In the genomic region with DNA sequence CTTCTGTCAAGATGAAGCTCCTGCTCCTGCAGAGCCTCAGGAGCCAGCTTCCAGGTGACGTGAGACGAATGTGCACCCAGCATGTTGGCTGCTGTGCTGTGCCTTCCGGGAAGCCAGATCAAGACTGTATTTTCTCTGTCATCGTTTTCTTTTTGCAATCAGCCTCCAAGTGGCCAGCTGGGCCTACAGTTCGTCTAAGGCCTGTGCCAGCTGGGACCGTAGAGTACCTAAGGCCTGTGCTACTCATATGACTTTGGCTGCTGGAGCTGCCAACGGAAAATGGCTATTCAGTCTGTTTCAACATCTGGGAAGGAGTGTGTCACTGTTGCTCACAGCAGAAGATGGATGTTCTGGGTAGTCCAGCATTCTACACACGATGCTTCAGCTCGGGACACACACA, we compare ENCODE assay signal across 12 mouse cellular contexts.
DNase-seq lines count a peak whose midpoint lies in the region; ATAC-seq lines count a peak whose summit lies in the region.
"Had no signal": no experiment of that assay in that cellular context is flagged by ENCODE, and none has a peak within 500 bp of the region (broad histone marks: within the 10 kb centered on the region; RNA-seq: fewer than 3 reads in every experiment).

No protein-coding gene starts in this region.

- peak; percentile 25 to 31 for DNase-seq in right cerebral cortex, postnatal 10 days (ENCODE audit: low spot score in 2 of 2)
- no peak for DNase-seq in right cerebral cortex, postnatal 36 days (ENCODE audit: low spot score in 2 of 2)
- peak; percentile 25 for DNase-seq in skeletal muscle tissue, adult 2 months (ENCODE audit: low read depth, low spot score)
- no peak for DNase-seq in c-Kit-positive CD71-positive TER-119-positive erythroid progenitor cells, embryonic 14.5 days (ENCODE audit: low spot score)

- H3K36me3 ChIP-seq in hindbrain, embryonic 15.5 days: no peaks in the 10 kb centered on the region
- H3K36me3 ChIP-seq in hindbrain, embryonic 12.5 days: no peaks in the 10 kb centered on the region
- H3K36me3 ChIP-seq: embryonic facial prominence, embryonic 13.5 days; hindbrain, embryonic 10.5 days had no signal

- no peak overlapping the region for H3K4me2 ChIP-seq in hindbrain, embryonic 15.5 days
- no peak overlapping the region for H3K4me2 ChIP-seq in hindbrain, embryonic 12.5 days (replicated peaks)
- H3K4me2 ChIP-seq: embryonic facial prominence, embryonic 13.5 days; liver, embryonic 11.5 days had no signal

- 63% methylated on average over 9 of the region's 9 CpGs for WGBS in hindbrain, embryonic 15.5 days
- 75% methylated on average over 8 of the region's 9 CpGs for WGBS in hindbrain, embryonic 12.5 days

- no peaks in the 10 kb centered on the region for H3K9me3 ChIP-seq in hindbrain, embryonic 15.5 days
- H3K9me3 ChIP-seq in hindbrain, embryonic 12.5 days (replicated peaks): no peaks in the 10 kb centered on the region
- H3K9me3 ChIP-seq: embryonic facial prominence, embryonic 13.5 days had no signal

- no peaks in the 10 kb centered on the region for H3K27me3 ChIP-seq in hindbrain, embryonic 15.5 days
- H3K27me3 ChIP-seq in hindbrain, embryonic 12.5 days: no peaks in the 10 kb centered on the region
- H3K27me3 ChIP-seq: embryonic facial prominence, embryonic 13.5 days had no signal

- ATAC-seq in hindbrain, embryonic 15.5 days (ENCODE audit: low FRiP score, low read depth): 0 out of 2 replicates have a peak, but pooled peaks have one; percentile 54
- no peak for ATAC-seq in hindbrain, embryonic 12.5 days (ENCODE audit: low FRiP score)
- ATAC-seq in common myeloid progenitor, adult 5-6 weeks (replicated peaks; ENCODE audit: low read depth, poor library complexity, severe bottlenecking): 0 out of 2 replicates have a peak, but pooled peaks have one; percentile 12
- ATAC-seq: forebrain, embryonic 16.5 days; lung, postnatal 0 days had no signal

- H3K27ac ChIP-seq in hindbrain, embryonic 15.5 days (replicated peaks): no peak overlapping the region
- no peak overlapping the region for H3K27ac ChIP-seq in hindbrain, embryonic 12.5 days
- H3K27ac ChIP-seq: embryonic facial prominence, embryonic 13.5 days; hindbrain, embryonic 10.5 days had no signal

- H3K4me1 ChIP-seq in hindbrain, embryonic 15.5 days (replicated peaks): no peaks in the 10 kb centered on the region
- no peaks in the 10 kb centered on the region for H3K4me1 ChIP-seq in hindbrain, embryonic 12.5 days
- H3K4me1 ChIP-seq: embryonic facial prominence, embryonic 13.5 days; hindbrain, embryonic 10.5 days had no signal

- H3K9ac ChIP-seq in hindbrain, embryonic 15.5 days: no peak overlapping the region
- H3K9ac ChIP-seq in hindbrain, embryonic 12.5 days: no peak overlapping the region
- H3K9ac ChIP-seq: embryonic facial prominence, embryonic 13.5 days had no signal

- H3K4me3 ChIP-seq in hindbrain, embryonic 15.5 days: no peak overlapping the region
- no peak overlapping the region for H3K4me3 ChIP-seq in hindbrain, embryonic 12.5 days
- H3K4me3 ChIP-seq: embryonic facial prominence, embryonic 13.5 days; hindbrain, embryonic 10.5 days had no signal

Comparison
In these comparisons a context has a peak if more than half of its experiments do, and no peak if none do; other contexts are left out.
1. DNase-seq: peak in right cerebral cortex, postnatal 10 days (2 of 2) and skeletal muscle tissue, adult 2 months (single experiment); none in right cerebral cortex, postnatal 36 days (0 of 2) and c-Kit-positive CD71-positive TER-119-positive erythroid progenitor cells, embryonic 14.5 days (single experiment).